ENCODE assay signal across 8 mouse cellular contexts in the genomic region with DNA sequence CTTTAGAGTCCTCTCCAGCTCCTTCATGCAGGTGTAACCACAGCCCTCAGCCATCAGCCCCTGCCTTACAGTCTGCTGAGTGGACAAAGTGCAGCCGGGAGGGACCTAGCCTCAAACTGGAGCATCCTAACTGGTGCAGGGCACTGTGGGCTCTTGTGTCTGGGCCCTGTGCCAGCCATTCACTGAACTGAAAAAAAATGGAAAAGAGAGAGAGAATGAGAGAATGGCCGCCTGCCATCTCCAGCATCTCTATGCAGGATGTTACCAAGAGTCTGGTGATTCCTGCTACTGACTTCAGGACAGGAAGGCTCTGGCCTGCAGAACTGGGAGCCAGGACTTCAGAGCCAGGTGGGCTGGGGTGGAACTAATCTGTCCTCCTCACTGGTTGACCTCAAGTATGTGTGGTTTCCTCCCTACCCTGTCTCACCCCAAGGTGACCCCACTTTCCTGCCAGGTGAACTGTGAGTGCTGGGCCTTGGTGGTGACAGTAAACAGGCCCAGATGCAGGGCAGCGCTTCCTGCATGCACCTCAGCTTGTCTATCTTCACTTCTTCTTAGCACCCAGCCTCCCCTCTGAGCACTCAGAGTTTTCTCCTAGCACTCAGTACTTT. TPM values are rescaled to one million over a fixed set of nuclear protein-coding genes. Genes with fewer than 3 reads are reported as not detected.
DNase-seq lines count a peak whose midpoint lies in the region; ATAC-seq and TF ChIP-seq lines count a peak whose summit lies in the region.

No protein-coding gene starts in this region.

- DNase-seq in kidney, postnatal 0 days (ENCODE audit: low spot score): no peak
- DNase-seq in kidney, postnatal 25 days: no peak
- no peak for DNase-seq in Patski (ENCODE audit: low read depth, low spot score)
- DNase-seq in right cerebral cortex, postnatal 10 days (ENCODE audit: low spot score in 2 of 2): peak; percentile 87 to 88
- no peak for DNase-seq in ovary, postnatal 36 days (ENCODE audit: low spot score)
- no peak for DNase-seq in T-cell, adult 2 months (ENCODE audit: low spot score)

- in situ Hi-C loops in Patski (cut with MboI; ENCODE audit: low pct_unique_long_range_greater_than_20kb): no loop called here

- CTCF ChIA-PET in Patski (lab: Charles Lee): no interaction called here

- H3K36me3 ChIP-seq in kidney, postnatal 0 days (ENCODE audit: insufficient read depth, low read length): no peaks in the 10 kb centered on the region
- H3K36me3 ChIP-seq in intestine, embryonic 15.5 days: no peaks in the 10 kb centered on the region

- no peak overlapping the region for H3K4me3 ChIP-seq in kidney, postnatal 0 days (replicated peaks; ENCODE audit: low read depth, low read length)
- H3K4me3 ChIP-seq in cortical plate, adult 2 months (ENCODE audit: insufficient read depth, low read length): no peak overlapping the region
- H3K4me3 ChIP-seq in intestine, embryonic 15.5 days (replicated peaks): no peak overlapping the region

- WGBS in kidney, postnatal 0 days: 46% methylated on average over 3 of the region's 3 CpGs
- 51% methylated on average over 3 of the region's 3 CpGs for WGBS in intestine, embryonic 15.5 days

- H3K9me3 ChIP-seq in kidney, postnatal 0 days (replicated peaks; ENCODE audit: low read length): no peaks in the 10 kb centered on the region
- H3K9me3 ChIP-seq in intestine, embryonic 15.5 days: no peaks in the 10 kb centered on the region

- TF ChIP-seq POLR2A in cortical plate, adult 2 months (IDR thresholded peaks at IDR 0.05; ENCODE audit: extremely low read depth, insufficient read depth, low read length): no peak

- POLR2A ChIA-PET in Patski (lab: Charles Lee): interaction anchor here (0.7 kb wide), 1 partner anchor 784 kb away, joined by 3 read pairs; no protein-coding TSS in a partner anchor

- H3K4me1 ChIP-seq in kidney, postnatal 0 days (replicated peaks; ENCODE audit: insufficient read depth, low read length): peaks cover 6% of the 10 kb centered on the region; the same call in 1 of the 2 replicates
- no peaks in the 10 kb centered on the region for H3K4me1 ChIP-seq in cortical plate, adult 2 months (ENCODE audit: control insufficient read depth, insufficient read depth, low read length)
- H3K4me1 ChIP-seq in intestine, embryonic 15.5 days (replicated peaks): peaks cover 25% of the 10 kb centered on the region

- no peaks in the 10 kb centered on the region for H3K27me3 ChIP-seq in kidney, postnatal 0 days (ENCODE audit: insufficient read depth, low read length)
- no peaks in the 10 kb centered on the region for H3K27me3 ChIP-seq in Patski
- no peaks in the 10 kb centered on the region for H3K27me3 ChIP-seq in intestine, embryonic 15.5 days (replicated peaks)

- H3K9ac ChIP-seq in kidney, postnatal 0 days (ENCODE audit: low read depth, low read length): no peak overlapping the region
- no peak overlapping the region for H3K9ac ChIP-seq in intestine, embryonic 15.5 days

- no peak for TF ChIP-seq CTCF in kidney, postnatal 0 days (IDR thresholded peaks at IDR 0.05; ENCODE audit: low read depth)
- no peak for TF ChIP-seq CTCF in Patski (IDR thresholded peaks at IDR 0.05)
- TF ChIP-seq CTCF in cortical plate, adult 2 months (IDR thresholded peaks at IDR 0.05; ENCODE audit: extremely low read depth, insufficient read depth, low read length): no peak

- peak; percentile 77; the same call in 1 of the 2 replicates for ATAC-seq in kidney, postnatal 0 days (replicated peaks; ENCODE audit: low FRiP score, low read depth)
- ATAC-seq in Patski: peak; percentile 76
- ATAC-seq in intestine, embryonic 15.5 days: peak; percentile 56; the same call in 1 of the 2 replicates

- no peak overlapping the region for H3K27ac ChIP-seq in kidney, postnatal 0 days
- peak overlapping the region; percentile 6; the same call in 1 of the 2 replicates for H3K27ac ChIP-seq in cortical plate, adult 2 months (ENCODE audit: insufficient read depth, low read length)
- H3K27ac ChIP-seq in intestine, embryonic 15.5 days: peak overlapping the region; percentile 14; the same call in 1 of the 2 replicates

- no peak overlapping the region for H3K4me2 ChIP-seq in kidney, postnatal 0 days (ENCODE audit: low read length)
- H3K4me2 ChIP-seq in intestine, embryonic 15.5 days (replicated peaks): no peak overlapping the region

RNA-seq across cellular contexts. Expression of a gene that starts 16.1 kb away (rescaled TPM):
- polyA plus RNA-seq in kidney, postnatal 0 days (2015; fragmentation: Nextera tagmentation; extraction: Ambion mirVana): 6.6 TPM in 2 replicates
- polyA plus RNA-seq in Patski (2021): 38.4 TPM
- 8.6 and 8.7 TPM in 2 replicates for polyA plus RNA-seq in cortical plate, adult 2 months (2012; rRNA removed)
- polyA plus RNA-seq in intestine, embryonic 15.5 days (2015; fragmentation: Nextera tagmentation; extraction: Ambion mirVana): 12.9 and 13.5 TPM in 2 replicates

Comparison
In these comparisons a context has a peak if more than half of its experiments do, and no peak if none do; other contexts are left out.
1. DNase-seq: peak in right cerebral cortex, postnatal 10 days (2 of 2); none in kidney, postnatal 0 days (single experiment), kidney, postnatal 25 days (0 of 2), Patski (single experiment), ovary, postnatal 36 days (single experiment) and T-cell, adult 2 months (single experiment).
2. Peak in every context shown above with its lines, with median percentiles within 50 percentile points of each other: ATAC-seq.